Mouse (Mus musculus): ENCODE results near the gene Ryk. TPM values are rescaled to one million over a fixed set of nuclear protein-coding genes. Genes with fewer than 3 reads are reported as not detected.

Ryk gene
- total RNA-seq (2023): 1 to 10 TPM; 1.6 to 2.5 TPM

GRCm38 (mm10) chr9:102834742-102835591, at the start of gene Ryk:
Gene Ryk, plus strand, starts transcription at chr9:102834917.

Other genes with a start within 250 kb of the Ryk start
- 10 to 100 TPM; 78.8 to 96.6 TPM for gene Anapc13, start 208.6 kb upstream of the Ryk start, total RNA-seq (2023)
- gene Cep63, start 208.4 kb upstream of the Ryk start, total RNA-seq (2023): 10 to 100 TPM; 19.3 to 26.6 TPM
- 1 to 10 TPM; 7.3 to 9.7 TPM for gene Amotl2, start 118.2 kb upstream of the Ryk start, total RNA-seq (2023)
- not detected for gene Slco2a1, start 153.8 kb downstream of the Ryk start, total RNA-seq (2023)

All from neutrophil, adult 83 days (primary cell).